Mouse (Mus musculus): ENCODE measurements around the gene Ren1.

DNA sequence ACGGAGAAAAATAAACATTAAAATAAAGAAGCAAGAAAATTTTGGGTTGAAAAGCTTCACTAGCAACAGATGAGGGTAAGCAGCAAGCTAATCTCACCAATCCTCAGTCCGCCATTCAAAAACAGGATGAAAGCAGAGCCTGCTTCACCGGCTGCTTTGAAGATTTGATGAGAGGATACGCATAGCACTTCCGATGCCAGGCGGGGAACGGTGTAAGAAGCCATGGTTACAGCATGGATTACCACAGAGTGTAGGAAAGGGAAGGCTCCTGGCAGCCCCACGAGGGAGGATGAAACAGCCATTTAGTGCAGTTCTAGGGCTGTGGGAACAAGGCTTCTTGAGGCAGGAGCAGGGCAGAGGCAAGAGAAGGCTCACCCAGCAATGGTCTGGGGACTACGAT lies 1.5 kb downstream of the Ren1 start:
- TF ChIP-seq POLR2A (IDR thresholded peaks at IDR 0.05; ENCODE audit: borderline replicate concordance, control insufficient read depth, low read depth, low read length) (no peak), CTCF (IDR thresholded peaks at IDR 0.05; ENCODE audit: control insufficient read depth, insufficient read depth, low read length) (no peak)

Measured in bone marrow, adult 2 months (tissue).